Mouse (Mus musculus): Measurements from ENCODE around the gene Asrgl1.

- TF ChIP-seq CTCF (IDR thresholded peaks at IDR 0.05; ENCODE audit: low read depth) (no peak), EP300 (IDR thresholded peaks at IDR 0.05; ENCODE audit: low read depth) (no peak)
These were observed 47.6 kb downstream of the Asrgl1 start, which contains the start of gene Scgb1a1 for GRCm38 (mm10) chr19:9087821-9088220.
